In genomic region chr1:161552098-161552497, GRCm38 (mm10) we compare ENCODE assay signal across 23 mouse cellular contexts. TPM values are rescaled to one million over a fixed set of nuclear protein-coding genes. Genes with fewer than 3 reads are reported as not detected.
"Had no signal": no experiment of that assay in that cellular context is flagged by ENCODE, and none has a peak within 500 bp of the region (broad histone marks: within the 10 kb centered on the region; RNA-seq: fewer than 3 reads in every experiment).

No protein-coding gene starts in this region.

- DNase-seq: liver, postnatal 0 days; lung, embryonic 14.5 days; lung, postnatal 10 days; lung, postnatal 4 days; right cerebral cortex, postnatal 25 days; right cerebral cortex, postnatal 4 days; spleen, adult 18-20 months; thymus, adult 2 months; thymus, postnatal 25 days; thymus, postnatal 4 days had no signal

- H3K4me1 ChIP-seq: liver, embryonic 15.5 days; megakaryocyte, embryonic 14.5 days; midbrain, embryonic 13.5 days; midbrain, embryonic 15.5 days; neural tube, embryonic 12.5 days had no signal

- H3K9ac ChIP-seq: liver, embryonic 15.5 days; liver, postnatal 0 days; lung, embryonic 14.5 days; midbrain, embryonic 13.5 days; midbrain, embryonic 15.5 days; neural tube, embryonic 12.5 days had no signal

- H3K27me3 ChIP-seq: liver, embryonic 15.5 days; megakaryocyte, embryonic 14.5 days; midbrain, embryonic 13.5 days; midbrain, embryonic 15.5 days; neural tube, embryonic 12.5 days had no signal

- ATAC-seq: liver, postnatal 0 days; midbrain, embryonic 13.5 days; midbrain, embryonic 15.5 days had no signal

- H3K4me3 ChIP-seq: liver, embryonic 15.5 days; megakaryocyte, embryonic 14.5 days; midbrain, embryonic 13.5 days; midbrain, embryonic 15.5 days; neural tube, embryonic 12.5 days had no signal

- H3K27ac ChIP-seq: liver, embryonic 15.5 days; midbrain, embryonic 13.5 days; midbrain, embryonic 15.5 days; neural tube, embryonic 12.5 days had no signal

- H3K4me2 ChIP-seq: liver, embryonic 15.5 days; lung, embryonic 14.5 days; midbrain, embryonic 11.5 days; midbrain, embryonic 13.5 days; midbrain, embryonic 15.5 days; neural tube, embryonic 12.5 days had no signal

- H3K9me3 ChIP-seq: liver, embryonic 15.5 days; megakaryocyte, embryonic 14.5 days; midbrain, embryonic 13.5 days; midbrain, embryonic 15.5 days; neural tube, embryonic 12.5 days had no signal

- H3K36me3 ChIP-seq: liver, embryonic 15.5 days; midbrain, embryonic 13.5 days; midbrain, embryonic 15.5 days; neural tube, embryonic 12.5 days had no signal

RNA-seq across cellular contexts. Expression of gene Tnfsf18, which starts 57.6 kb away (rescaled TPM):
- total RNA-seq: midbrain, postnatal 0 days; monocyte, adult 5-6 weeks; neutrophil, adult 5-6 weeks had no signal
- polyA plus RNA-seq: liver, embryonic 15.5 days; liver, postnatal 0 days; midbrain, embryonic 13.5 days; midbrain, embryonic 15.5 days; midbrain, postnatal 0 days; neural tube, embryonic 14.5 days; small intestine, adult 2 months; stomach, embryonic 16.5 days; testis, adult 2 months had no signal
